Mouse (Mus musculus): ENCODE results near the gene Ece1.
A peak's percentile ranks its signal among the peaks of the same experiment; 100 is the strongest.

GRCm38 (mm10) chr4:137991240-137991639 is 129.2 kb downstream of the Ece1 start:
- TF ChIP-seq SMC3 (IDR thresholded peaks at IDR 0.05; ENCODE audit: low read depth, low read length), result no peak
- no peak for TF ChIP-seq ZC3H11A (IDR thresholded peaks at IDR 0.05; ENCODE audit: low read depth, low read length)
- TF ChIP-seq POLR2A (IDR thresholded peaks at IDR 0.05; ENCODE audit: control insufficient read depth in 1 of 2, insufficient read depth in 1 of 2, low read depth in 1 of 2, low read length in 2 of 2, poor library complexity in 1 of 2), result no peak
- TF ChIP-seq GATA1 (IDR thresholded peaks at IDR 0.05; ENCODE audit: low read depth, low read length), result peak; percentile 78
- TF ChIP-seq GABPA (IDR thresholded peaks at IDR 0.05; ENCODE audit: low read depth, low read length), result no peak
- no peak for TF ChIP-seq SIN3A (IDR thresholded peaks at IDR 0.05; ENCODE audit: low read length)
- no peak for TF ChIP-seq CTCF (IDR thresholded peaks at IDR 0.05 in 2 of 3, conservative IDR thresholded peaks at IDR 0.05 in 1 of 3; ENCODE audit: control insufficient read depth in 1 of 3, insufficient read depth in 1 of 3, low read depth in 2 of 3, low read length in 3 of 3, poor library complexity in 1 of 3, severe bottlenecking in 1 of 3)
